Mouse (Mus musculus) kidney, postnatal 10 days (tissue): ENCODE results near the gene P3h1.

Experiments
- DNase-seq: peaks from one replicate; pipeline ENCODE4 v3.0.0; 2021; ENCODE audit warnings: mixed read lengths

P3h1 gene

GRCm38 (mm10) chr4:119232410-119233255, at the start of gene P3h1, which contains the start of gene AU022252:
TSS of gene P3h1 (plus strand) at chr4:119232915.
TSS of gene AU022252 (minus strand) at chr4:119232712.
- peak; percentile 100 for DNase-seq

- DNase-seq, result no peak
These were observed 49.2 kb upstream of the P3h1 start for GRCm38 (mm10) chr4:119183525-119183924.

GRCm38 (mm10) chr4:119185771-119186170, 46.9 kb upstream of the P3h1 start:
- DNase-seq, result no peak

GRCm38 (mm10) chr4:119188060-119188785, 44.5 kb upstream of the P3h1 start:
- no peak for DNase-seq

- no peak for DNase-seq
These were observed 43.3 kb upstream of the P3h1 start for GRCm38 (mm10) chr4:119189392-119189791.

GRCm38 (mm10) chr4:119189864-119190263, 42.9 kb upstream of the P3h1 start, which contains the start of gene Ermap:
TSS of gene Ermap (minus strand) at chr4:119190011.
- no peak for DNase-seq

- DNase-seq, result no peak
These were observed 42.1 kb upstream of the P3h1 start for GRCm38 (mm10) chr4:119190618-119191017.

- no peak for DNase-seq
These were observed 41.4 kb upstream of the P3h1 start for GRCm38 (mm10) chr4:119191273-119191672.

GRCm38 (mm10) chr4:119192757-119193156, 40.0 kb upstream of the P3h1 start:
- no peak for DNase-seq

GRCm38 (mm10) chr4:119194909-119195581, 37.7 kb upstream of the P3h1 start, which contains the start of gene Svbp:
TSS of gene Svbp (plus strand) at chr4:119195306.
- DNase-seq, result peak; percentile 97

GRCm38 (mm10) chr4:119195582-119196320, 37.0 kb upstream of the P3h1 start:
- DNase-seq, result peak; percentile 17

- DNase-seq, result no peak
These were observed 34.6 kb upstream of the P3h1 start for GRCm38 (mm10) chr4:119198105-119198504.

GRCm38 (mm10) chr4:119204672-119205071, 28.0 kb upstream of the P3h1 start:
- peak; percentile 84 for DNase-seq

- DNase-seq, result no peak
These were observed 16.0 kb upstream of the P3h1 start for GRCm38 (mm10) chr4:119216667-119217066.

GRCm38 (mm10) chr4:119218169-119218568, 14.5 kb upstream of the P3h1 start, which contains the start of gene Tmem269:
TSS of gene Tmem269 (minus strand) at chr4:119218217.
- DNase-seq, result peak; percentile 30

- DNase-seq, result peak; percentile 50
These were observed 9.0 kb upstream of the P3h1 start for GRCm38 (mm10) chr4:119223696-119224095.

GRCm38 (mm10) chr4:119224534-119224933, 8.2 kb upstream of the P3h1 start:
- DNase-seq, result no peak

GRCm38 (mm10) chr4:119225719-119226118, 7.0 kb upstream of the P3h1 start:
- no peak for DNase-seq

- no peak for DNase-seq
These were observed 6.0 kb upstream of the P3h1 start for GRCm38 (mm10) chr4:119226751-119227150.

- peak; percentile 67 for DNase-seq
These were observed 664 bp downstream of the P3h1 start for GRCm38 (mm10) chr4:119233256-119233901.

- no peak for DNase-seq
These were observed 1.6 kb downstream of the P3h1 start for GRCm38 (mm10) chr4:119234348-119234747.

GRCm38 (mm10) chr4:119238661-119239060, 5.9 kb downstream of the P3h1 start:
- no peak for DNase-seq
